Mouse (Mus musculus) monocyte, adult 5-6 weeks (primary cell): Measurements from ENCODE around the gene Ifrd2. TPM values are rescaled to one million over a fixed set of nuclear protein-coding genes. Genes with fewer than 3 reads are reported as not detected.

ENCODE experiments used
- ATAC-seq: fragments of 153-309, 156-312 bp; replicated peaks from 2 replicates; pipeline ENCODE4 v1.8.0; 2017; ENCODE audit warnings: mild to moderate bottlenecking; ENCODE audit not compliant: low TSS enrichment, insufficient number of reproducible peaks, severe bottlenecking, poor library complexity, low FRiP score
- total RNA-seq: library from RNA; stranded (forward); fragments of 200-1000, 200-491, 200-594 nt; gene quantifications from 3 replicates; pipeline ENCODE4 v1.2.3, GENCODE M21; 2017

Gene Ifrd2
- total RNA-seq, 1 experiment from 2014 or later = 11.1 TPM

- ATAC-seq = no peak
These were observed 41.9 kb downstream of the Ifrd2 start for GRCm38 (mm10) chr9:107629411-107629730.

GRCm38 (mm10) chr9:107629901-107630425 lies 42.5 kb downstream of the Ifrd2 start:
- ATAC-seq = no peak

DNA sequence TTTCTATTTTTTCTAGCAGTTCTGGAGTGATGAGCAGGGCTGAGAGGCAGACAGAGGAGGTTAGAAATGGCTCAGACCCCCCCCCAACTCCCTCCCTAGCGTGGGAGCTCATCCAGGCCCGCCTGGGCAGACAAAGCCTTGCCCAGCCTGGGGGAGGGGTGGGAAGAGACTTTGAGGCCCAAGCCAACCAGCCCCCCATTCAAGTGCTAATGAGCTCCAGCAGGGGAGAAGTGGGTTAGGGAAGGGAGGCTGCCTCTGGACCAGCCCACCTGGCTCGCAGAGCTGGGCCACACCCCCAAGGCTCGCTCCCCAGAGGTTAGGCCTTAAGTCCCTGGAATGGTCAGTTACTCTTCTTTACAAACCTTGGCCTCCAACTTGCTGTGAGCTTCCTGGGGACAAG lies 43.1 kb downstream of the Ifrd2 start:
- no peak for ATAC-seq

DNA sequence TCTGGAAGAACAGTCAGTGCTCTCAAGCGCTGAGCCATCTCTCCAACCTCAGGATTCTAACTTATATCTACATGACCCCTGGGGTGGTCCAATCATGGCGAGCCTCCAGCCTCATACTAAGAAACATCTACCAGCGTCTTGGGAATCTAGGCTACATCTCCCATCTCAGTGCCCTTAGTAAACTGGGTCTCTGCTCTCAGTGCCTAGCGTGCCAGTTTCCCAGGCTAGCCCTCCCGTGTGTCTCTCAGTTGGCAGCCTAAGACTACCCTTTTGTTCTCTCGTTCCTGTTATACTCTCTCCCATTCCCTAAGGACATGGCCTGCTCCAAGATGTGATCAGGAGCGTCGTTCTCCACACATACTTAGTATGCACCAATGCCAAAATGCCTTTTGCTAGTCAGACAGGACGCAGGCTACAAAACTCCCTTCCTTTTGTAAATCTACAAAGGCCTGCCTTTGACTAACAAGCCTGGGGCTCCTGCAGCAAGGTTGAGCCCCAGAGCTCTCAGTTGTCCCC lies 43.9 kb downstream of the Ifrd2 start:
- no peak for ATAC-seq

DNA sequence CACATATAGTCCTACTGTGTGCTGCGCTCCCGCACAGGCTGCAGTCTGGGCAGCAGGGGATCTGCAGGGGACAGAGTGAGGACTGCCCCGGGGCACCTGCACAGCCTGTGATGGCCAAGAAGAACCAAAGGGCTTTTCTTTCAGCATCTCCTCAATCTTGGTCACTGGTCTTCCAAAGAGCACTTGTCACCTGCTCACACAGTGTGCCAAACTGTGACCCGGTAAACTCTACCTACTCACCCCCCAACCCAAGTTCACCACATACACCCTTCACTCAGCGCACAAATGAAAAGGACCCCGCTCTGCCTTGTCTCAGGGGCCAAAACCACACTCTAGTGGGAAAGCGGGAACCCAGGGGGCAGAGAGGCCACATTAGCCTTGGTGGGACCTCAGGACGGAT lies 44.4 kb downstream of the Ifrd2 start:
- no peak for ATAC-seq

DNA sequence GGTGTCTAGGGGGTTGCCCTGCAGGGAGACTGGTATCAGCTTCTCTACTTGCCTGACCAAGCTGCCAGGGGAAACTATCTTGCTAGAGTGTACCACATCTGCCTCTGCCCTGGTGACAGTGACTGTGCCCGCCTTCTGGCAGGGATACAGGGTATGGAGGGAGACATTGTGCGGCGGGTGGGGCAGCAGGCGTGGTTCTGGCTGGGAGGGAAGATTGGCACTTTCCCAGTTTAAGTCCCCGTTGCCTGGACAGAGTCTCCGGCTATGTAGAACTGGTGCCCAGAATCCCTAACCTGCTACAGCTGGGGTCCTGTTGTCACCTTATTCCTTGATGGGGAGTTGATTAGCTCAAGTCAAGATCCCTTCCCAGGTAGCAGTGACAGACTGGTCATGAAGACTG lies 45.0 kb downstream of the Ifrd2 start:
- ATAC-seq = no peak

- peak; percentile 51 for ATAC-seq
These were observed 45.7 kb downstream of the Ifrd2 start for GRCm38 (mm10) chr9:107633091-107633660.

- ATAC-seq = no peak
These were observed 46.4 kb downstream of the Ifrd2 start for GRCm38 (mm10) chr9:107633661-107634405.

DNA sequence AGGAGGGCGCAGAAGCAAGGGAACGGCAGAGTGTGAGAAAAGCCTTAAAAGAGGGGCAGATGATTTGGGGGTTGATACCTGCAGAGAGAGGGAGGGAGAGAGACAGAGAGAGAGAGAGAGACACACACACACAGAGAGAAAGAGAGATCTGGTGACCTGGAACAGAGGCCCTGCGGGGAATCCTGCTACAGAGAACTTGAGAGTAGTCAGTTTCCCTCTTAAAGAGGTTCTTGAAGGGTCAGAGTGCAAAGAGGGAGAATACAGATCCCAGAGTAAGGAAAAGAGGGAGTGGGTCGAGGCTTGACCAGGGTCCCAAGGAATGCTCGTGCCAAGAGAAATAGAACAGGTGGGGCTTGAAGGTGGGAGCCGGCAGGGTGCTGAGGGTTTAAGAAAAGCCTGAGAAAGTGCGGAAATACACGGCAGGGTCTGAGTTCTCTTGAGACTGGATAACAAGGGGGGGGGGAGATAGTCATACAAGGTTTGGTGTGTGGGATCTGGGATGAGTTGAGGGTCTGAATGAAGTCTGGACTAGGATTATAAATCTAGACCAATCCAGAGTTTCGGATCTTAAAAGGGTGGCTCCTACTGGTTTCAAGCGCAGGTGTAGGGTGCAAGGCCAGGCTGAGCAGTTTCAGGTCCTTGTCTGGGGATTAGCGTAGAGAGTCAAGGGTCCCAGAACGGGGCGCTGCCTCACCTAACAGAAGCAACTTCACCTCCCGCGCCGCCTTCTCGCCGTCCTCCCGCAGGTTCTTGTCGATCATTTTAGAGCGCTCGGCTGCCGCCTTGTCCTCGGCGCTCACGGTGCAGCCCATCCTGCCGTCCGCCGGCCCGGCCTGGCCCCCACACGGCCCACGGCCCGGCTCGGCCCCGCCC lies 47.2 kb downstream of the Ifrd2 start:
- ATAC-seq = no peak

DNA sequence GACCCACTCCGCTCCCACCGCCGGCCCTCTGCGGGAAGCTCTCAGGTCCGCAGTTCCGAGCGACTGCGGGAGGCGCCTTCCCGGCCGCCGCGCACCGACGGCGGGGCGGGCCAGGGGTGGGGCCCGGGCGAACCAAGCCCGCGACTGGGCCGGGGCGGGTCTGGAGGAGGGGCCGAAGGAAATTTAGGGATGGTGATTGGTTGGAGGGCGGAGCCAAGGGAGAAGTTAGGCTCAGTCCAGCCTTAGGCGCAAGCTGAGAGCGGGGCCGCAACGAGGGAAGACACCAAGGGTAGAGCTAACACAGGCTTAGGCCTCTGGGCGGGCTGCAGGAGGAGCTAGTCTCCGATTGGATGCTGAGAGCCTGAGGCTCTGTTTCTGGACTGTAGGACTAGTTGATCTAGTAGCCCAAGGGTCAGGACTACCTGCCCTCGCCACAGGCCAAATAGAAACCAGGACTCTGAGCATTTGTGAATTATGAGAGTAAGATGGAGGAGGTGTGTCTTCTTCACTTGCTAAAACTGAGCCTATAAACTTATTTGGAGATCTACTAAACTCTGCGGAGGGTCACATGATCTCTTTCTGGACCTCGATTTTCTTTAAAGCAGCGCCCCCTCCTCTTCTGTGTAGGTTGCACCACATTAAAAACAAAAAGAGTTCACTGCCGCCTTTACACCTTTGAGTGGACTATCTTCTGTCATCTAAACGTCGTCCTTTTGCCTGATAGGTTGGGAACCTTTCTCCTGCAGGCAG lies 48.0 kb downstream of the Ifrd2 start, which contains the start of gene Gnai2:
TSS of gene Gnai2 (minus strand) at position 89 of the 750 bp plus-strand sequence.
- ATAC-seq = peak; percentile 90

GRCm38 (mm10) chr9:107637070-107637469 lies 49.6 kb downstream of the Ifrd2 start:
- ATAC-seq = no peak

DNA sequence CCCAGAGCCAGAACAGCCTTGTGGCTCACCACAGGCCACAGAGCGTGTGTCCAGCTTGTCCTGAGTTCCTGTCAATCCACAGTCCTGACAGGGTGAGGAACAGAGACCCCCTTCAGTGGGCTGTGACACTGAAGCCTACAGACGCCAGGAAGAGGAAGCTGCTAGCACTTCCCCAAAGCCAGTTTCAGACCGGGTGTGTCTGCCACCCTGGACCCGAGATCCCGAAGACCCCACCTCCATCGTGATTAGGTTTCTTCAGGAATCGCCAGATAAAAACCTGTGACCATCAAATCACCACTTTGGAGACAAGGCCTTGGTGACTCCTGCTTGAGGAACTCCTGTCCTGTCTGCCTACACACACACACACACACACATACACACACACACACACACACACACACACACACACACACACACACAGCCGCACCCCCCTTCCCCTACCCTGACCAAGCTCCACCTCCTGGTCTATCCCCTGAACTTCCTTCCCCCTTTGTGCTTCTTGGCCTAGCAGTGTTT lies 52.9 kb downstream of the Ifrd2 start:
- ATAC-seq = peak; percentile 71

DNA sequence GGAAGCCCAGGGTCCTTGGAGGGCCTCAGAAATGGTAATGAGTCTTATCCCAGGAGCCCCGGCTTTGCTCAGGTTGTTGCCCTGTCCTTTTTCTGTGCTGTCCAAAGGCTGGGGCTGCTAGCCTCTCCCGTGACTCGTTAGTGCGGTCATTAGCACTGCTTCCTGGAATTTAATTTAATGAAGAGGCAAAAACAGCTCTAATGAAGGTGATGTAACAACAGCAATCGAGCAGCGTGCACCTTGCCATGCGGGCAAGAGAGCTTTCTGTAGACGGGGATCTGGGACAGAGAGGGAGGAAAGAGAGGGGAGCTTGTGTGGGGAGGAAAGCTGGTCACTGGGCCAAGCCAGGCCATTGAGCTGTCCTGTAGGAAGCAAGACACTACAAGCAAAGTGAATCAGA lies 54.2 kb downstream of the Ifrd2 start:
- no peak for ATAC-seq

Other genes with a start within 250 kb of the Ifrd2 start
- 4.7 to 6.5 TPM (median 5.1 TPM) in 3 replicates for gene Hemk1, start 249.3 kb upstream of the Ifrd2 start, total RNA-seq
- gene 6430571L13Rik, start 247.0 kb upstream of the Ifrd2 start, total RNA-seq = not detected in 3 replicates
- not detected in 3 replicates for gene Cacna2d2, start 188.0 kb upstream of the Ifrd2 start, total RNA-seq
- gene Tmem115, start 53.7 kb upstream of the Ifrd2 start, total RNA-seq = 19.0 to 26.5 TPM (median 21.7 TPM) in 3 replicates
- 8.0 to 27.2 TPM (median 14.4 TPM) in 3 replicates for gene Cyb561d2, start 45.4 kb upstream of the Ifrd2 start, total RNA-seq
- gene Nprl2, start 45.4 kb upstream of the Ifrd2 start, total RNA-seq = 17.4 to 20.5 TPM (median 18.7 TPM) in 3 replicates
- gene Zmynd10, start 40.3 kb upstream of the Ifrd2 start, total RNA-seq = 3.2 to 4.0 TPM in 2 of 3 replicates, not detected in the other
- 67.8 to 117 TPM (median 83.9 TPM) in 3 replicates for gene Rassf1, start 36.1 kb upstream of the Ifrd2 start, total RNA-seq
- 16.0 to 23.9 TPM (median 21.4 TPM) in 3 replicates for gene Tusc2, start 24.4 kb upstream of the Ifrd2 start, total RNA-seq
- 1.1 to 2.5 TPM (median 2.3 TPM) in 3 replicates for gene Hyal2, start 19.7 kb upstream of the Ifrd2 start, total RNA-seq
- gene Hyal1, start 10.7 kb upstream of the Ifrd2 start, total RNA-seq = 0.86 to 2.0 TPM in 2 of 3 replicates, not detected in the other
- gene Naa80, start 8.8 kb upstream of the Ifrd2 start, total RNA-seq = 3.6 to 5.4 TPM (median 5.4 TPM) in 3 replicates
- gene Hyal3, start 6.8 kb upstream of the Ifrd2 start, total RNA-seq = 1.4 TPM in 1 of 3 replicates, not detected in the others
- gene Sema3b, start 21.6 kb downstream of the Ifrd2 start, total RNA-seq = 0.10 TPM in 1 of 3 replicates, not detected in the others
- 646 to 794 TPM (median 705 TPM) in 3 replicates for gene Gnai2, start 47.7 kb downstream of the Ifrd2 start, total RNA-seq
- gene Slc38a3, start 81.9 kb downstream of the Ifrd2 start, total RNA-seq = not detected in 3 replicates
- 1.8 TPM in 1 of 3 replicates, not detected in the others for gene Gnat1, start 92.1 kb downstream of the Ifrd2 start, total RNA-seq
- gene Sema3f, start 122.8 kb downstream of the Ifrd2 start, total RNA-seq = not detected in 3 replicates
- 339 to 489 TPM (median 412 TPM) in 3 replicates for gene Rbm5, start 183.4 kb downstream of the Ifrd2 start, total RNA-seq